Mouse (Mus musculus): ENCODE results near the gene Pcdh11x. TPM values are rescaled to one million over a fixed set of nuclear protein-coding genes. Genes with fewer than 3 reads are reported as not detected.
"Not testable (repeated sequence)": the region's sequence is repeated elsewhere in the genome, so short reads cannot be mapped to it uniquely, and the experiment has no call there.

The Pcdh11x gene
- 1.4 and 2.5 TPM in 2 replicates for polyA plus RNA-seq (2015; fragmentation: Nextera tagmentation; extraction: Ambion mirVana)

- no peak within 1 kb of the TSS for H3K9ac ChIP-seq
Observed at GRCm38 (mm10) chrX:120290011-120290899, at the start of gene Pcdh11x. Pcdh11x (plus strand) TSS chrX:120290259.

GRCm38 (mm10) chrX:120260089-120260488 is 30.0 kb upstream of the Pcdh11x start:
- ATAC-seq (replicated peaks; ENCODE audit: low FRiP score) = no peak

More at GRCm38 (mm10) chrX:120290011-120290899, at the start of gene Pcdh11x:
- Histone ChIP-seq H3K4me2 (peak within 1 kb of the TSS; percentile 76), H3K9me3 (replicated peaks) (no peaks in the 10 kb centered on the region), H3K4me3 (replicated peaks) (peak within 1 kb of the TSS; percentile 44), H3K27ac (no peak within 1 kb of the TSS), H3K27me3 (peaks cover 26% of the 10 kb centered on the region), H3K4me1 (no peaks in the 10 kb centered on the region), H3K36me3 (no peaks in the 10 kb centered on the region)
- ATAC-seq (replicated peaks; ENCODE audit: low FRiP score) = peak; percentile 92
- 10% methylated on average over 33 of the region's 40 CpGs for WGBS

GRCm38 (mm10) chrX:120285522-120285921 is 4.5 kb upstream of the Pcdh11x start:
- Histone ChIP-seq H3K4me1 (no peaks in the 10 kb centered on the region), H3K4me2 (no peak overlapping the region), H3K27ac (no peak overlapping the region), H3K9me3 (replicated peaks) (no peaks in the 10 kb centered on the region), H3K9ac (no peak overlapping the region), H3K27me3 (peaks cover 12% of the 10 kb centered on the region; the same call in 1 of the 2 replicates), H3K4me3 (replicated peaks) (no peak overlapping the region), H3K36me3 (no peaks in the 10 kb centered on the region)
- no peak for ATAC-seq (replicated peaks; ENCODE audit: low FRiP score)

More at GRCm38 (mm10) chrX:120260089-120260488, 30.0 kb upstream of the Pcdh11x start:
- no peak overlapping the region for H3K27ac ChIP-seq
- H3K4me3 ChIP-seq (replicated peaks) = no peak overlapping the region
- H3K9ac ChIP-seq = no peak overlapping the region
- H3K9me3 ChIP-seq (replicated peaks) = no peaks in the 10 kb centered on the region
- H3K4me1 ChIP-seq = no peaks in the 10 kb centered on the region
- H3K36me3 ChIP-seq = no peaks in the 10 kb centered on the region
- H3K27me3 ChIP-seq = no peaks in the 10 kb centered on the region
- no peak overlapping the region for H3K4me2 ChIP-seq
- 67% methylated on average over 2 of the region's 2 CpGs for WGBS

GRCm38 (mm10) chrX:120287502-120287901 is 2.6 kb upstream of the Pcdh11x start:
- H3K4me1 ChIP-seq = no peaks in the 10 kb centered on the region
- no peak overlapping the region for H3K27ac ChIP-seq
- peaks cover 26% of the 10 kb centered on the region for H3K27me3 ChIP-seq
- no peaks in the 10 kb centered on the region for H3K9me3 ChIP-seq (replicated peaks)
- H3K4me3 ChIP-seq (replicated peaks) = no peak overlapping the region
- H3K36me3 ChIP-seq = no peaks in the 10 kb centered on the region
- no peak overlapping the region for H3K4me2 ChIP-seq
- ATAC-seq (replicated peaks; ENCODE audit: low FRiP score) = no peak
- no peak overlapping the region for H3K9ac ChIP-seq
- 6% methylated on average over 1 of the region's 1 CpGs for WGBS

GRCm38 (mm10) chrX:120290900-120291280 is 831 bp downstream of the Pcdh11x start:
- peak overlapping the region; percentile 44 for H3K4me3 ChIP-seq (replicated peaks)
- H3K36me3 ChIP-seq = no peaks in the 10 kb centered on the region
- H3K9me3 ChIP-seq (replicated peaks) = no peaks in the 10 kb centered on the region
- 13% methylated on average over 18 of the region's 18 CpGs for WGBS
- no peak overlapping the region for H3K27ac ChIP-seq
- H3K4me2 ChIP-seq = peak overlapping the region; percentile 76
- no peaks in the 10 kb centered on the region for H3K4me1 ChIP-seq
- H3K9ac ChIP-seq = no peak overlapping the region
- no peak for ATAC-seq (replicated peaks; ENCODE audit: low FRiP score)
- peaks cover 26% of the 10 kb centered on the region for H3K27me3 ChIP-seq

GRCm38 (mm10) chrX:120291696-120292095 is 1.6 kb downstream of the Pcdh11x start:
- H3K4me1 ChIP-seq = no peaks in the 10 kb centered on the region
- no peak overlapping the region for H3K27ac ChIP-seq
- H3K9me3 ChIP-seq (replicated peaks) = no peaks in the 10 kb centered on the region
- WGBS = 15% methylated on average over 13 of the region's 13 CpGs
- H3K4me3 ChIP-seq (replicated peaks) = 0 out of 2 replicates have a peak overlapping the region, but pooled peaks have one; percentile 44
- H3K9ac ChIP-seq = no peak overlapping the region
- H3K4me2 ChIP-seq = peak overlapping the region; percentile 76
- ATAC-seq (replicated peaks; ENCODE audit: low FRiP score) = no peak
- no peaks in the 10 kb centered on the region for H3K36me3 ChIP-seq
- H3K27me3 ChIP-seq = peaks cover 26% of the 10 kb centered on the region

GRCm38 (mm10) chrX:120292832-120293750 is 3.0 kb downstream of the Pcdh11x start:
- Histone ChIP-seq H3K27ac (no peak overlapping the region), H3K36me3 (no peaks in the 10 kb centered on the region), H3K9me3 (replicated peaks) (no peaks in the 10 kb centered on the region), H3K9ac (no peak overlapping the region), H3K4me1 (no peaks in the 10 kb centered on the region), H3K27me3 (peaks cover 26% of the 10 kb centered on the region), H3K4me2 (peak overlapping the region; percentile 76), H3K4me3 (replicated peaks) (peak overlapping the region; percentile 50)
- WGBS = 10% methylated on average over 46 of the region's 46 CpGs
- peak; percentile 43 for ATAC-seq (replicated peaks; ENCODE audit: low FRiP score)

GRCm38 (mm10) chrX:120301469-120302175 is 11.6 kb downstream of the Pcdh11x start:
- no peaks in the 10 kb centered on the region for H3K9me3 ChIP-seq (replicated peaks)
- H3K4me3 ChIP-seq (replicated peaks) = no peak overlapping the region
- H3K9ac ChIP-seq = no peak overlapping the region
- no peaks in the 10 kb centered on the region for H3K4me1 ChIP-seq
- no peak for ATAC-seq (replicated peaks; ENCODE audit: low FRiP score)
- no peaks in the 10 kb centered on the region for H3K27me3 ChIP-seq
- no peak overlapping the region for H3K4me2 ChIP-seq
- H3K27ac ChIP-seq = no peak overlapping the region
- no peaks in the 10 kb centered on the region for H3K36me3 ChIP-seq
- 69% methylated on average over 2 of the region's 2 CpGs for WGBS

GRCm38 (mm10) chrX:120312995-120313394 is 22.9 kb downstream of the Pcdh11x start, which contains the start of gene H2afb3:
H2afb3 (minus strand) TSS chrX:120313095.
- not testable (repeated sequence) for H3K27me3 ChIP-seq; H3K9ac ChIP-seq; H3K36me3 ChIP-seq; ATAC-seq (replicated peaks; ENCODE audit: low FRiP score); H3K4me3 ChIP-seq (replicated peaks); H3K4me1 ChIP-seq; H3K27ac ChIP-seq; H3K9me3 ChIP-seq (replicated peaks); H3K4me2 ChIP-seq
- WGBS = 91% methylated on average over 9 of the region's 10 CpGs

GRCm38 (mm10) chrX:120466225-120466624 is 176.2 kb downstream of the Pcdh11x start:
- WGBS = 55% methylated on average over 1 of the region's 1 CpGs
- Histone ChIP-seq H3K4me3 (replicated peaks) (no peak overlapping the region), H3K4me1 (no peaks in the 10 kb centered on the region), H3K36me3 (no peaks in the 10 kb centered on the region), H3K27ac (no peak overlapping the region), H3K4me2 (no peak overlapping the region), H3K9me3 (replicated peaks) (no peaks in the 10 kb centered on the region), H3K9ac (no peak overlapping the region), H3K27me3 (no peaks in the 10 kb centered on the region)
- no peak for ATAC-seq (replicated peaks; ENCODE audit: low FRiP score)

- H3K4me2 ChIP-seq = no peak overlapping the region
- no peaks in the 10 kb centered on the region for H3K9me3 ChIP-seq (replicated peaks)
- no peak overlapping the region for H3K27ac ChIP-seq
- H3K4me3 ChIP-seq (replicated peaks) = no peak overlapping the region
- H3K9ac ChIP-seq = no peak overlapping the region
- H3K27me3 ChIP-seq = no peaks in the 10 kb centered on the region
- no peaks in the 10 kb centered on the region for H3K4me1 ChIP-seq
- no peak for ATAC-seq (replicated peaks; ENCODE audit: low FRiP score)
- H3K36me3 ChIP-seq = no peaks in the 10 kb centered on the region
Observed at GRCm38 (mm10) chrX:120486428-120486827, 196.4 kb downstream of the Pcdh11x start.
